Mouse (Mus musculus): ENCODE measurements around the gene Zfp781.
"Not testable (repeated sequence)": the region's sequence is repeated elsewhere in the genome, so short reads cannot be mapped to it uniquely, and the experiment has no call there.

Zfp781 gene

GRCm38 (mm10) chr10:81929842-81930743 lies at the start of gene Zfp781:
Gene Zfp781, minus strand, starts transcription at chr10:81930480.
- DNase-seq (ENCODE audit: low read depth, low spot score) = not testable (repeated sequence)

GRCm38 (mm10) chr10:81978365-81979003 lies 48.2 kb upstream of the Zfp781 start:
- not testable (repeated sequence) for DNase-seq (ENCODE audit: low read depth, low spot score)

GRCm38 (mm10) chr10:81930744-81931118 lies 451 bp upstream of the Zfp781 start:
- not testable (repeated sequence) for DNase-seq (ENCODE audit: low read depth, low spot score)

DNA sequence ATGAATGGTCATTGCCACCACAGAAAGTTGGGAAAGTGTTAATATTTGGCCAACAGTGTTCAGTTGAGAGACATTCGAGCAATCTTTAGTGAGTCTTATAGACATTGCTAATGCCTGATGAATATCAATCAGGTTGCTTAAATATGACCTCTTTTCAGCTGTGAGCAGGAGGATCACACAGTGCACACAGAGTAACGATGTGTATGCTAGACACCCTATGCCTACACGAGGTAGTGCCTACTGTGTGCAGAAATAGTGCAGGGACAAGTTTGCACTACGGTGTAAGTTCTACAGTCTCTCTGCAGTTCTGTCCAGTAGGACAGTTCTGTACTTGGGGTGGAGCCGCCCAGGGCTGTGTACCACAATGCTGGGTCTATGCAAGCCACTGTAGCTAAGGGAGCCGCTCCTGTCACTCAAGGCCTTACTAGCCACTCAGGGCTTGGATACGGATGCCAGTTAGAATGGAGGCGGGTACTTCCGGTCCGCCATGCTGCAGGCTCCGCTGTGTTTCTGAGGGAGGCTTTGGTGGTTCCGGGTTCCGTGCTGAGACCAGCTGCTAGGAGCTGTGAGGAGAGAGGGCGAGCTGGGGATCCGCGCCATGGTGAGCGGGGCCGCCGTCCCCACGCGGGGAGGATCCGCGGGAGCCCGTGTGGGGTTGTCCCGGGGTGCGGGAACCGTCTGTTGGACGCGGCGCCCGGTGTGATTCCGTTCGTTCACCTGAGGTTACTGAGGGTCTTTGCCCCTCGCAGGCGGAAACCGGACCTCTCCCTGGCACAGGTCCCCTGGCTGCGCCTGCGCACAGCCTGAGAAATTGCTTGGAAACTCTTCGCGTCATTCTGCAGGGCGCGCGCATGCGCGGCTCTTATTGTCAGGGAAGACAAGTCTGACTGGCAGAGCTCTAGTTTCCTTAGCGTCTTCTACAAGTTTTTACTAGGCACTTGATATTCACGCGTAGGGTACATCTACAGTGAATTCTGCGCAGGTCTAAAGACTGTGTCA lies 66.6 kb downstream of the Zfp781 start, which contains the start of gene Gm32687:
Gene Gm32687 (plus strand): TSS at position 526 of the 999 bp plus-strand sequence.
- not testable (repeated sequence) for DNase-seq (ENCODE audit: low read depth, low spot score)
